ENCODE assay signal across 9 mouse cellular contexts in genomic region chr11:58329906-58330275, GRCm38 (mm10). TPM values are rescaled to one million over a fixed set of nuclear protein-coding genes. Genes with fewer than 3 reads are reported as not detected.
A peak's percentile ranks its signal among the peaks of the same experiment; 100 is the strongest.
DNase-seq lines count a peak whose midpoint lies in the region; ATAC-seq and TF ChIP-seq lines count a peak whose summit lies in the region.
"Had no signal": no experiment of that assay in that cellular context is flagged by ENCODE, and none has a peak within 500 bp of the region (broad histone marks: within the 10 kb centered on the region; RNA-seq: fewer than 3 reads in every experiment).

No protein-coding gene starts in this region.

- peaks cover 56% of the 10 kb centered on the region for H3K79me2 ChIP-seq in CH12.LX (replicated peaks; ENCODE audit: control insufficient read depth, extremely low read depth, insufficient read depth, poor library complexity, severe bottlenecking)

- H3K4me1 ChIP-seq in CH12.LX (ENCODE audit: control insufficient read depth in 1 of 2, insufficient read depth in 2 of 2), result peaks cover 14 to 44% of the 10 kb centered on the region in 2 experiments
- H3K4me1 ChIP-seq in forebrain, embryonic 12.5 days, result peaks cover 39% of the 10 kb centered on the region
- H3K4me1 ChIP-seq in liver, embryonic 14.5 days (replicated peaks; ENCODE audit: control insufficient read depth in 2 of 2, insufficient read depth in 2 of 2, low read length in 1 of 2), result peaks cover 24 to 29% of the 10 kb centered on the region in 2 experiments
- peaks cover 11% of the 10 kb centered on the region for H3K4me1 ChIP-seq in stomach, postnatal 0 days (replicated peaks; ENCODE audit: control insufficient read depth, insufficient read depth)

- peak; percentile 45 for ATAC-seq in frontal cortex, adult (ENCODE audit: low TSS enrichment)
- peak; percentile 64 for ATAC-seq in forebrain, embryonic 12.5 days (ENCODE audit: low FRiP score)
- peak; percentile 29 for ATAC-seq in liver, embryonic 14.5 days (ENCODE audit: insufficient read depth)
- ATAC-seq in stomach, postnatal 0 days (ENCODE audit: low FRiP score, low TSS enrichment), result peak; percentile 38

- no peak for DNase-seq in frontal cortex, postnatal 36 days (ENCODE audit: low spot score in 2 of 2)
- no peak for DNase-seq in CH12.LX (ENCODE audit: extremely low read depth)
- no peak for DNase-seq in liver, embryonic 14.5 days (ENCODE audit: low read depth in 3 of 3, low spot score in 3 of 3)
- no peak for DNase-seq in stomach, postnatal 0 days (ENCODE audit: low spot score)
- DNase-seq in left cerebral cortex, adult 18-20 months (ENCODE audit: low spot score in 2 of 2), result no peak
- no peak for DNase-seq in layer of hippocampus, adult 8-10 months (ENCODE audit: low spot score in 2 of 2)

- H3K27me3 ChIP-seq in CH12.LX (replicated peaks), result no peaks in the 10 kb centered on the region
- H3K27me3 ChIP-seq in forebrain, embryonic 12.5 days, result no peaks in the 10 kb centered on the region
- H3K27me3 ChIP-seq in liver, embryonic 14.5 days (ENCODE audit: control insufficient read depth, insufficient read depth, low read length), result no peaks in the 10 kb centered on the region
- H3K27me3 ChIP-seq in stomach, postnatal 0 days (ENCODE audit: control insufficient read depth, insufficient read depth, low read length), result no peaks in the 10 kb centered on the region

- no peak for TF ChIP-seq EP300 in CH12.LX (IDR thresholded peaks at IDR 0.05; ENCODE audit: low read length)
- no peak for TF ChIP-seq EP300 in liver, embryonic 14.5 days (IDR thresholded peaks at IDR 0.05; ENCODE audit: low read depth)
- no peak for TF ChIP-seq EP300 in stomach, postnatal 0 days (optimal IDR thresholded peaks at IDR 0.05)

- peaks cover 4% of the 10 kb centered on the region for H3K9me3 ChIP-seq in CH12.LX (replicated peaks; ENCODE audit: low read length)
- H3K9me3 ChIP-seq in forebrain, embryonic 12.5 days, result no peaks in the 10 kb centered on the region
- no peaks in the 10 kb centered on the region for H3K9me3 ChIP-seq in liver, embryonic 14.5 days (ENCODE audit: control insufficient read depth, low read length)
- no peaks in the 10 kb centered on the region for H3K9me3 ChIP-seq in stomach, postnatal 0 days (ENCODE audit: control insufficient read depth, low read length)

- TF ChIP-seq POLR2A in CH12.LX (IDR thresholded peaks at IDR 0.05; ENCODE audit: low read depth, low read length), result no peak

- H3K36me3 ChIP-seq in CH12.LX (replicated peaks in 1 of 2; ENCODE audit: control insufficient read depth in 1 of 2, insufficient read depth in 1 of 2, low read length in 1 of 2), result peaks cover 30 to 64% of the 10 kb centered on the region in 2 experiments
- peaks cover 31% of the 10 kb centered on the region for H3K36me3 ChIP-seq in forebrain, embryonic 12.5 days (replicated peaks)
- peaks cover 14% of the 10 kb centered on the region for H3K36me3 ChIP-seq in liver, embryonic 14.5 days (replicated peaks; ENCODE audit: control insufficient read depth, insufficient read depth, low read depth)
- H3K36me3 ChIP-seq in stomach, postnatal 0 days (ENCODE audit: control insufficient read depth, insufficient read depth, low read length), result no peaks in the 10 kb centered on the region; the same call in 1 of the 2 replicates

- in situ Hi-C loops in CH12.LX (cut with MboI; ENCODE audit: low pct_ligation_motif_present, low pct_unique_long_range_greater_than_20kb, low sequenced_read_pairs), result loop anchor here (25.0 kb wide), 1 partner anchor 818 kb away; the partner anchor contains the start of genes Fam114a2 and Mfap3

- TF ChIP-seq CTCF in CH12.LX (conservative IDR thresholded peaks at IDR 0.05 in 1 of 2, IDR thresholded peaks at IDR 0.05 in 1 of 2; ENCODE audit: low read depth in 2 of 2, low read length in 2 of 2), result no peak
- TF ChIP-seq CTCF in liver, embryonic 14.5 days (IDR thresholded peaks at IDR 0.05; ENCODE audit: low read depth), result no peak
- 0 out of 2 replicates have a peak, but pooled peaks have one; percentile 30 for TF ChIP-seq CTCF in stomach, postnatal 0 days (IDR thresholded peaks at IDR 0.05; ENCODE audit: low read depth)

- peak overlapping the region; percentile 95 for H3K4me2 ChIP-seq in CH12.LX (ENCODE audit: insufficient read depth, low read depth, poor library complexity, severe bottlenecking)
- peak overlapping the region; percentile 83 for H3K4me2 ChIP-seq in forebrain, embryonic 12.5 days
- H3K4me2 ChIP-seq in liver, embryonic 14.5 days (ENCODE audit: low read depth), result peak overlapping the region; percentile 78
- H3K4me2 ChIP-seq in stomach, postnatal 0 days (replicated peaks; ENCODE audit: low read depth), result peak overlapping the region; percentile 78

- H3K27ac ChIP-seq in CH12.LX (ENCODE audit: insufficient read depth, low read depth), result peak overlapping the region; percentile 95
- H3K27ac ChIP-seq in forebrain, embryonic 12.5 days, result peak overlapping the region; percentile 46; the same call in 1 of the 2 replicates
- peak overlapping the region; percentile 94 for H3K27ac ChIP-seq in liver, embryonic 14.5 days
- H3K27ac ChIP-seq in stomach, postnatal 0 days (replicated peaks), result peak overlapping the region; percentile 88

- peak overlapping the region; percentile 98 for H3K9ac ChIP-seq in CH12.LX (ENCODE audit: insufficient read depth, low read depth)
- H3K9ac ChIP-seq in forebrain, embryonic 12.5 days, result peak overlapping the region; percentile 83
- peak overlapping the region; percentile 95 for H3K9ac ChIP-seq in liver, embryonic 14.5 days (replicated peaks)
- H3K9ac ChIP-seq in stomach, postnatal 0 days (ENCODE audit: low read length), result peak overlapping the region; percentile 88

- dilution Hi-C loops in CH12.LX (cut with MboI; ENCODE audit: extremely low pct_ligation_motif_present, extremely low pct_unique_long_range_greater_than_20kb, low sequenced_read_pairs), result no loop called here

- H3K4me3 ChIP-seq in CH12.LX (replicated peaks in 1 of 3; ENCODE audit: low read depth in 2 of 3, low read length in 2 of 3, poor library complexity in 1 of 3), result peak overlapping the region; percentile 84 to 100 (median 95)
- H3K4me3 ChIP-seq in forebrain, embryonic 12.5 days (replicated peaks), result peak overlapping the region; percentile 89
- H3K4me3 ChIP-seq in liver, embryonic 14.5 days (ENCODE audit: insufficient read depth in 1 of 2, low read depth in 2 of 2, low read length in 2 of 2), result peak overlapping the region; percentile 92 to 96
- H3K4me3 ChIP-seq in stomach, postnatal 0 days (ENCODE audit: low read depth, low read length), result peak overlapping the region; percentile 79

- under 1% methylated on average over 21 of the region's 21 CpGs for WGBS in forebrain, embryonic 12.5 days
- under 1% methylated on average over 21 of the region's 21 CpGs for WGBS in liver, embryonic 14.5 days (ENCODE audit: insufficient replicate concordance)
- under 1% methylated on average over 21 of the region's 21 CpGs for WGBS in stomach, postnatal 0 days

- TF ChIP-seq RAD21 in CH12.LX (IDR thresholded peaks at IDR 0.05; ENCODE audit: low read depth, low read length), result no peak

RNA-seq across cellular contexts. Expression of gene Zfp672, which starts 0.2 kb away (rescaled TPM):
- 34.9 and 43.7 TPM in 2 replicates for total RNA-seq in CH12.LX (2012; rRNA removed)
- 38.8 and 40.5 TPM in 2 replicates for total RNA-seq in CH12.LX (2014; rRNA removed)
- polyA plus RNA-seq in CH12.LX (2012; ENCODE audit: insufficient read length, low read depth), result 27.4 and 31.2 TPM in 2 replicates
- 37.7 and 40.4 TPM in 2 replicates for polyA plus RNA-seq in forebrain, embryonic 12.5 days (2016; fragmentation: Nextera tagmentation; extraction: Ambion mirVana)
- 20.3 and 22.2 TPM in 2 replicates for polyA plus RNA-seq in liver, embryonic 14.5 days (2012; rRNA removed)
- 39.1 and 48.6 TPM in 2 replicates for polyA plus RNA-seq in liver, embryonic 14.5 days (2014; fragmentation: Nextera tagmentation; extraction: Ambion mirVana)
- polyA plus RNA-seq in stomach, postnatal 0 days (2015; fragmentation: Nextera tagmentation; extraction: Ambion mirVana), result 76.0 and 78.4 TPM in 2 replicates
- total RNA-seq in left cerebral cortex, adult 18-20 months (2021), result 10 to 100 TPM; 39.4 to 45.1 TPM
- total RNA-seq in layer of hippocampus, adult 8-10 months (2022), result 10 to 100 TPM; 39.8 to 56.6 (median 45.4) TPM

RNA-seq across cellular contexts. Expression of gene Sh3bp5l, which starts 0.6 kb away (rescaled TPM):
- total RNA-seq in CH12.LX (2012; rRNA removed), result 26.1 and 27.7 TPM in 2 replicates
- total RNA-seq in CH12.LX (2014; rRNA removed), result 18.1 and 18.6 TPM in 2 replicates
- 22.2 and 22.8 TPM in 2 replicates for polyA plus RNA-seq in CH12.LX (2012; ENCODE audit: insufficient read length, low read depth)
- polyA plus RNA-seq in forebrain, embryonic 12.5 days (2016; fragmentation: Nextera tagmentation; extraction: Ambion mirVana), result 45.2 and 51.0 TPM in 2 replicates
- 9.0 and 9.1 TPM in 2 replicates for polyA plus RNA-seq in liver, embryonic 14.5 days (2012; rRNA removed)
- polyA plus RNA-seq in liver, embryonic 14.5 days (2014; fragmentation: Nextera tagmentation; extraction: Ambion mirVana), result 9.1 and 12.4 TPM in 2 replicates
- polyA plus RNA-seq in stomach, postnatal 0 days (2015; fragmentation: Nextera tagmentation; extraction: Ambion mirVana), result 33.6 and 34.1 TPM in 2 replicates
- total RNA-seq in left cerebral cortex, adult 18-20 months (2021), result 10 to 100 TPM; 50.1 to 53.7 TPM
- total RNA-seq in layer of hippocampus, adult 8-10 months (2022), result 10 to 100 TPM; 37.3 to 57.0 (median 44.8) TPM

RNA-seq across cellular contexts. Expression of gene Zfp692, which starts 23.0 kb away (rescaled TPM):
- 14.7 and 18.7 TPM in 2 replicates for total RNA-seq in CH12.LX (2012; rRNA removed)
- total RNA-seq in CH12.LX (2014; rRNA removed), result 13.1 and 14.2 TPM in 2 replicates
- 17.6 and 17.7 TPM in 2 replicates for polyA plus RNA-seq in CH12.LX (2012; ENCODE audit: insufficient read length, low read depth)
- 29.3 and 30.1 TPM in 2 replicates for polyA plus RNA-seq in forebrain, embryonic 12.5 days (2016; fragmentation: Nextera tagmentation; extraction: Ambion mirVana)
- polyA plus RNA-seq in liver, embryonic 14.5 days (2012; rRNA removed), result 18.7 and 19.8 TPM in 2 replicates
- polyA plus RNA-seq in liver, embryonic 14.5 days (2014; fragmentation: Nextera tagmentation; extraction: Ambion mirVana), result 5.0 and 6.7 TPM in 2 replicates
- 13.7 and 14.8 TPM in 2 replicates for polyA plus RNA-seq in stomach, postnatal 0 days (2015; fragmentation: Nextera tagmentation; extraction: Ambion mirVana)
- 10 to 100 TPM; 25.4 to 28.9 TPM for total RNA-seq in left cerebral cortex, adult 18-20 months (2021)
- 10 to 100 TPM; 28.5 to 36.1 (median 32.3) TPM for total RNA-seq in layer of hippocampus, adult 8-10 months (2022)

RNA-seq across cellular contexts. Expression of gene Lypd8, which starts 49.0 kb away (rescaled TPM):
- total RNA-seq in CH12.LX (2012; rRNA removed) (not detected in 2 replicates), CH12.LX (2014; rRNA removed) (not detected in 2 replicates)
- polyA plus RNA-seq in CH12.LX (2012; ENCODE audit: insufficient read length, low read depth), result not detected in 2 replicates
- polyA plus RNA-seq in forebrain, embryonic 12.5 days (2016; fragmentation: Nextera tagmentation; extraction: Ambion mirVana), result not detected in 2 replicates
- polyA plus RNA-seq in liver, embryonic 14.5 days (2012; rRNA removed), result 0.09 and 0.17 TPM in 2 replicates
- polyA plus RNA-seq in liver, embryonic 14.5 days (2014; fragmentation: Nextera tagmentation; extraction: Ambion mirVana), result not detected in 2 replicates
- polyA plus RNA-seq in stomach, postnatal 0 days (2015; fragmentation: Nextera tagmentation; extraction: Ambion mirVana), result 1,014 and 1,152 TPM in 2 replicates
- not detected for total RNA-seq in left cerebral cortex, adult 18-20 months (2021)
- under 1 TPM in 1 of 4 experiments, not detected in 3; 0.29 TPM for total RNA-seq in layer of hippocampus, adult 8-10 months (2022)

RNA-seq across cellular contexts. Expression of gene 4930438A08Rik, which starts 55.3 kb away (rescaled TPM):
- not detected in 2 replicates for total RNA-seq in CH12.LX (2012; rRNA removed)
- not detected in 2 replicates for total RNA-seq in CH12.LX (2014; rRNA removed)
- not detected in 2 replicates for polyA plus RNA-seq in CH12.LX (2012; ENCODE audit: insufficient read length, low read depth)
- not detected in 2 replicates for polyA plus RNA-seq in forebrain, embryonic 12.5 days (2016; fragmentation: Nextera tagmentation; extraction: Ambion mirVana)
- polyA plus RNA-seq in liver, embryonic 14.5 days (2012; rRNA removed), result 0.61 and 0.78 TPM in 2 replicates
- 0.99 and 1.0 TPM in 2 replicates for polyA plus RNA-seq in liver, embryonic 14.5 days (2014; fragmentation: Nextera tagmentation; extraction: Ambion mirVana)
- polyA plus RNA-seq in stomach, postnatal 0 days (2015; fragmentation: Nextera tagmentation; extraction: Ambion mirVana), result 0.49 and 0.50 TPM in 2 replicates
- total RNA-seq in left cerebral cortex, adult 18-20 months (2021), result not detected
- total RNA-seq in layer of hippocampus, adult 8-10 months (2022), result not detected
- total RNA-seq: layer of hippocampus, postnatal 36 days had no signal
